1 mouse cellular context compared by ENCODE assay signal in the genomic region with DNA sequence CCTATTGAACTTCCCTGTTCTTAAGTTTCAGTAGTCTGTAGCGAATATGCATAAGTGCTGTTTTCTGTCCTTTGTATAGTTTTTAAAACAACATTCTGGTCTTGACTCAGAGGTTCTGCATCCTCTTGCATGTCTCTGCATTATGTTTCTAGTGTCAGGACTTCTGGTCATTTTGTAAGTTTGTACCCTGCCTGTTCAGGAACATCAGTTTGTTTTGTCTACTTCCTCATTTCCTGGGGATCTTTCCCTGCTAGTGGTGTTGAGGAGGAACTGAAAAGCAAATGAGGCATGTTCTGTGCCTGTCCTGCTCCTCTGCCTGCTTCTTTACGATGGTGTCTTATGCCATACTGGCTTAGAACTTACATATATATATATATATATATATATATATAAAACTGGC.
TF ChIP-seq lines count a peak whose summit lies in the region.

No protein-coding gene starts in this region.

TF ChIP-seq in CH12.LX, 34 proteins besides CTCF, POLR2A, EP300 and RAD21:
- TF ChIP-seq PAX5 (IDR thresholded peaks at IDR 0.05; ENCODE audit: low read length) (no peak), USF1 (IDR thresholded peaks at IDR 0.05; ENCODE audit: low read depth, low read length) (no peak), MAFK (IDR thresholded peaks at IDR 0.05; ENCODE audit: insufficient replicate concordance, low read length) (no peak), HCFC1 (IDR thresholded peaks at IDR 0.05; ENCODE audit: low read depth, low read length) (no peak), ELF1 (IDR thresholded peaks at IDR 0.05; ENCODE audit: low read depth, low read length) (no peak), NELFE (IDR thresholded peaks at IDR 0.05; ENCODE audit: low read depth, low read length) (no peak), E2F4 (IDR thresholded peaks at IDR 0.05; ENCODE audit: insufficient replicate concordance, low read depth, low read length) (no peak), ZMIZ1 (IDR thresholded peaks at IDR 0.05; ENCODE audit: low read depth, low read length) (no peak), TBP (conservative IDR thresholded peaks at IDR 0.05; ENCODE audit: low read depth, low read length) (no peak), TCF12 (IDR thresholded peaks at IDR 0.05; ENCODE audit: low read depth, low read length) (no peak), IRF4 (IDR thresholded peaks at IDR 0.05; ENCODE audit: low read depth, low read length) (peak; percentile 68; the same call in 1 of the 2 replicates), MEF2A (IDR thresholded peaks at IDR 0.05; ENCODE audit: borderline replicate concordance, low read depth, low read length) (no peak), ZNF384 (IDR thresholded peaks at IDR 0.05; ENCODE audit: low read depth, low read length) (no peak), MAZ (IDR thresholded peaks at IDR 0.05; ENCODE audit: low read depth, low read length) (no peak), MAX (IDR thresholded peaks at IDR 0.05; ENCODE audit: low read length) (no peak), NRF1 (IDR thresholded peaks at IDR 0.05; ENCODE audit: low read depth, low read length) (no peak), SIN3A (IDR thresholded peaks at IDR 0.05; ENCODE audit: low read length) (0 out of 2 replicates have a peak, but pooled peaks have one; percentile 29), ZKSCAN1 (IDR thresholded peaks at IDR 0.05; ENCODE audit: borderline replicate concordance, low read depth, low read length) (no peak), JUND (conservative IDR thresholded peaks at IDR 0.05; ENCODE audit: low read depth, low read length) (peak; percentile 20; the same call in 1 of the 2 replicates), MXI1 (IDR thresholded peaks at IDR 0.05; ENCODE audit: low read depth, low read length) (0 out of 2 replicates have a peak, but pooled peaks have one; percentile 33), RCOR1 (conservative IDR thresholded peaks at IDR 0.05; ENCODE audit: low read depth, low read length) (no peak), ETS1 (conservative IDR thresholded peaks at IDR 0.05; ENCODE audit: low read depth, low read length) (no peak; the same call in 1 of the 2 replicates), POLR2AphosphoS2 (IDR thresholded peaks at IDR 0.05; ENCODE audit: low read depth, low read length) (no peak), GABPA (IDR thresholded peaks at IDR 0.05; ENCODE audit: insufficient replicate concordance, low read depth, low read length) (no peak), CHD1 (IDR thresholded peaks at IDR 0.05; ENCODE audit: low read depth, low read length) (no peak)
